Mouse (Mus musculus) testis, adult 2 months (tissue): ENCODE data around the gene Pdgfa. TPM values are rescaled to one million over a fixed set of nuclear protein-coding genes. Genes with fewer than 3 reads are reported as not detected.

Experiments
- H3K27ac ChIP-seq: fragments of 200-500 bp; 2 replicates; pipeline ENCODE4 v1.5.1; 2012; ENCODE audit warnings: low read depth, low read length; ENCODE audit not compliant: control insufficient read depth, insufficient read depth
- H3K27me3 ChIP-seq: fragments of 200-500 bp; 2 replicates; pipeline ENCODE4 v1.6.1; 2012; ENCODE audit warnings: mild to moderate bottlenecking, low read length, moderate library complexity; ENCODE audit not compliant: control insufficient read depth, insufficient read depth
- H3K36me3 ChIP-seq: fragments of 200-500 bp; 2 replicates; pipeline ENCODE4 v1.6.1; 2012; ENCODE audit warnings: mild to moderate bottlenecking, low read length; ENCODE audit not compliant: control insufficient read depth, insufficient read depth
- H3K4me1 ChIP-seq: fragments of 200-500 bp; 2 replicates; pipeline ENCODE4 v1.6.1; 2012; ENCODE audit warnings: low read length; ENCODE audit not compliant: control insufficient read depth, insufficient read depth
- H3K4me3 ChIP-seq: fragments of 200-500 bp; 2 replicates; pipeline ENCODE4 v1.5.1; 2012; ENCODE audit warnings: low read depth, mild to moderate bottlenecking, low read length, moderate library complexity, mixed read lengths; ENCODE audit not compliant: control insufficient read depth
- CTCF ChIP-seq: fragments of 200-500 bp; IDR thresholded peaks from 2 replicates; pipeline ENCODE4 v1.5.1; 2012; ENCODE audit warnings: low read depth, mild to moderate bottlenecking, inconsistent platforms, low read length, moderate library complexity; ENCODE audit not compliant: control insufficient read depth, insufficient read depth, insufficient replicate concordance
- POLR2A ChIP-seq: fragments of 200-500 bp; IDR thresholded peaks from 2 replicates; pipeline ENCODE4 v1.6.1; 2012; ENCODE audit warnings: low read depth, mild to moderate bottlenecking, inconsistent platforms, low read length, moderate library complexity; ENCODE audit not compliant: control insufficient read depth
- polyA plus RNA-seq: library from polyadenylated mRNA; depleted of rRNA; stranded (reverse); fragments of >200 nt; gene quantifications from 2 replicates; pipeline ENCODE4 v1.2.3, GENCODE M21; 2012; rRNA removed

Pdgfa gene
- polyA plus RNA-seq, 1 experiment: 10.5 TPM

DNA sequence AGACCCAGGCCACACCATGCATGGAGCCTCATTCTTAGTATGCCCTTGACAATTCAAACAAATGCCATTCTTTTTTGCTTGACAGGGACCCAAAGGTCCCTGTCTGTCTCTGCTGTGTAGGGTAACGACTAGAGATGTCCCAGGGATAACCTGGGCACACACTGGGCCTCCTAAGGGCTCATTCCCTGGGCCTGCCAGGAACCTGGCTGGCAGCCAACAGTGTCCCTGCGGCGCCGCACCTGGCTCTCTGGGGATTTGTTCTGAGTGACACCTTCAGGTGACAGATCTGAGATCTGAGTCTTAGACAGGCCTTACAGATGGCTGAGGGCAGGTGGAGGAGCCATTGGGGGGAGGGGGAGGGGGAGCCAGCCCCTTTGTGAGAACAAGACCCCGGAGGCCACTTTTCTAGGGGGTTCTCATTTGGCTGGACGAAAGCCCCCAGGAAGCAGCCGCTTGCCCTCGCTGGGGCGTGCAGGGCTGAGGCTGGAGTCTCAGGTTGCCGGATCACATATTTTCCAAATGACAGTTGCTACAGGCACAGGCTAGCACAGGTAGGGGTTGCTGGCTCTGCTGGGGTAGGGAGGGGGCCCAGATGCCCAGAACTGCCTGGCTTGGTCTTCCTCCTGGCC lies 67.2 kb downstream of the Pdgfa start:
- Histone ChIP-seq H3K4me3 (no peak overlapping the region), H3K27me3 (no peaks in the 10 kb centered on the region), H3K4me1 (peaks cover 2% of the 10 kb centered on the region; the same call in 1 of the 2 replicates), H3K27ac (no peak overlapping the region), H3K36me3 (no peaks in the 10 kb centered on the region)
- TF ChIP-seq CTCF (no peak), POLR2A (no peak)

Other genes starting within 250 kb of the Pdgfa start
- 1.4 and 1.6 TPM in 2 replicates for gene Fam20c, start 242.9 kb downstream of the Pdgfa start, polyA plus RNA-seq
- gene Gm5294, start 177.3 kb downstream of the Pdgfa start, polyA plus RNA-seq: 2.3 and 4.2 TPM in 2 replicates
- gene Prkar1b, start 152.6 kb upstream of the Pdgfa start, polyA plus RNA-seq: 5.4 and 6.9 TPM in 2 replicates
- gene Dnaaf5, start 152.9 kb upstream of the Pdgfa start, polyA plus RNA-seq: 35.5 and 40.4 TPM in 2 replicates
- 114 and 125 TPM in 2 replicates for gene Sun1, start 203.3 kb upstream of the Pdgfa start, polyA plus RNA-seq